Mouse (Mus musculus) MEL (cell line): ENCODE measurements around the gene Olfr1290.

Source experiments
- CHD2 ChIP-seq: IDR thresholded peaks from 2 replicates; pipeline ENCODE4 v1.6.1; 2011; ENCODE audit warnings: low read length, improper control_type of control experiment
- CTCF ChIP-seq, 3 experiments: IDR thresholded peaks in 2 of 3; conservative IDR thresholded peaks in 1 of 3; 2 replicates each; pipeline ENCODE4 v1.5.1; 2011 to 2012; ENCODE audit warnings: low read length in 3 of 3, low read depth in 2 of 3, mild to moderate bottlenecking in 2 of 3, improper control_type of control experiment in 1 of 3, inconsistent platforms in 1 of 3, mixed read lengths in 1 of 3, moderate library complexity in 1 of 3; ENCODE audit not compliant: control insufficient read depth in 1 of 3, insufficient read depth in 1 of 3, poor library complexity in 1 of 3, severe bottlenecking in 1 of 3
- EP300 ChIP-seq, 2 experiments: IDR thresholded peaks; 2 replicates each; pipeline ENCODE4 v1.6.1; 2011; ENCODE audit warnings: improper control_type of control experiment in 2 of 2, low read length in 2 of 2, low read depth in 1 of 2, mild to moderate bottlenecking in 1 of 2
- MAX ChIP-seq: IDR thresholded peaks from 2 replicates; pipeline ENCODE4 v1.6.1; 2011; ENCODE audit warnings: low read length, improper control_type of control experiment
- NRF1 ChIP-seq: IDR thresholded peaks from 2 replicates; pipeline ENCODE4 v1.6.1; 2014; ENCODE audit warnings: low read depth, mild to moderate bottlenecking, inconsistent platforms, low read length, improper control_type of control experiment, moderate library complexity; ENCODE audit not compliant: poor library complexity, insufficient read depth, severe bottlenecking
- POLR2A ChIP-seq, 2 experiments: IDR thresholded peaks; 2 replicates each; pipeline ENCODE4 v1.6.1; 2011 to 2012; ENCODE audit warnings: low read length in 2 of 2, mild to moderate bottlenecking in 2 of 2, control low read depth in 1 of 2, improper control_type of control experiment in 1 of 2, low read depth in 1 of 2, moderate library complexity in 1 of 2; ENCODE audit not compliant: control insufficient read depth in 1 of 2, insufficient read depth in 1 of 2, poor library complexity in 1 of 2
- ZC3H11A ChIP-seq: IDR thresholded peaks from 2 replicates; pipeline ENCODE4 v1.6.1; 2012; ENCODE audit warnings: low read depth, mild to moderate bottlenecking, inconsistent platforms, low read length, improper control_type of control experiment

GRCm38 (mm10) chr2:111493729-111494128 lies at the start of gene Olfr1290:
- TF ChIP-seq CTCF (IDR thresholded peaks at IDR 0.05 in 2 of 3, conservative IDR thresholded peaks at IDR 0.05 in 1 of 3; ENCODE audit: control insufficient read depth in 1 of 3, insufficient read depth in 1 of 3, low read depth in 2 of 3, low read length in 3 of 3, poor library complexity in 1 of 3, severe bottlenecking in 1 of 3) (no peak), NRF1 (no peak), EP300 (IDR thresholded peaks at IDR 0.05; ENCODE audit: low read depth in 1 of 2, low read length in 2 of 2) (no peak), POLR2A (IDR thresholded peaks at IDR 0.05; ENCODE audit: control insufficient read depth in 1 of 2, insufficient read depth in 1 of 2, low read depth in 1 of 2, low read length in 2 of 2, poor library complexity in 1 of 2) (no peak), MAX (no peak), ZC3H11A (no peak), CHD2 (no peak)
